Mouse (Mus musculus) forebrain, embryonic 16.5 days (tissue): Measurements from ENCODE around the gene Odf3l1. TPM values are rescaled to one million over a fixed set of nuclear protein-coding genes. Genes with fewer than 3 reads are reported as not detected.

ENCODE experiments used
- ATAC-seq: fragments of 200-750 bp; cut with Nextera tagmentation; 2 replicates; pipeline ENCODE4 v1.8.0; 2017; ENCODE audit warnings: mild to moderate bottlenecking, moderate library complexity
- H3K27ac ChIP-seq: fragments of 300-500 bp; sonication (generic); 2 replicates; pipeline ENCODE4 v1.5.1; 2014; ENCODE audit warnings: low read length, control low read depth
- H3K27me3 ChIP-seq: fragments of 300-500 bp; sonication (generic); replicated peaks from 2 replicates; pipeline ENCODE4 v1.6.1; 2014; ENCODE audit warnings: low read length; ENCODE audit not compliant: control insufficient read depth, insufficient read depth
- H3K36me3 ChIP-seq: fragments of 300-500 bp; sonication (generic); 2 replicates; pipeline ENCODE4 v1.6.1; 2014; ENCODE audit not compliant: control insufficient read depth, insufficient read depth
- H3K4me1 ChIP-seq: fragments of 300-500 bp; sonication (generic); replicated peaks from 2 replicates; pipeline ENCODE4 v1.6.1; 2014; ENCODE audit warnings: low read length; ENCODE audit not compliant: control insufficient read depth, insufficient read depth
- H3K4me2 ChIP-seq: fragments of 300-500 bp; sonication (generic); 2 replicates; pipeline ENCODE4 v1.6.1; 2014; ENCODE audit warnings: mild to moderate bottlenecking, low read length, control low read depth
- H3K4me3 ChIP-seq: fragments of 300-500 bp; sonication (generic); replicated peaks from 2 replicates; pipeline ENCODE4 v1.5.1; 2014; ENCODE audit warnings: mild to moderate bottlenecking, low read length, control low read depth
- H3K9ac ChIP-seq: fragments of 300-500 bp; sonication (generic); replicated peaks from 2 replicates; pipeline ENCODE4 v1.6.1; 2014; ENCODE audit warnings: low read depth, low read length, control low read depth
- H3K9me3 ChIP-seq: fragments of 300-500 bp; sonication (generic); 2 replicates; pipeline ENCODE4 v1.6.1; 2016; ENCODE audit warnings: low read length; ENCODE audit not compliant: control insufficient read depth
- WGBS: fragments of 180-500 bp; shearing (Covaris S2); extraction: QIAGEN DNeasy Blood & Tissue Kit; methylation state at CpG from one replicate; pipeline ENCODE4 v1.1.7; 2014; 5-methylcytosine and 5-hydroxymethylcytosine counted together
- polyA plus RNA-seq: library from polyadenylated mRNA; unstranded; fragments of >200 nt; fragmentation: Nextera tagmentation; extraction: Ambion mirVana; gene quantifications from 2 replicates; pipeline ENCODE4 v1.2.1, GENCODE M21; 2015

Odf3l1 gene
- polyA plus RNA-seq, 1 experiment from 2014 or later, result not detected

- no peak overlapping the region for H3K4me3 ChIP-seq
- no peak overlapping the region for H3K27ac ChIP-seq
- no peaks in the 10 kb centered on the region for H3K9me3 ChIP-seq
- H3K4me2 ChIP-seq, result no peak overlapping the region
- peaks cover 24% of the 10 kb centered on the region for H3K4me1 ChIP-seq
- no peaks in the 10 kb centered on the region for H3K36me3 ChIP-seq
- no peaks in the 10 kb centered on the region for H3K27me3 ChIP-seq
- WGBS, result 39% methylated on average over 3 of the region's 3 CpGs
- H3K9ac ChIP-seq, result no peak overlapping the region
- no peak for ATAC-seq
These were observed 22.2 kb downstream of the Odf3l1 start for GRCm38 (mm10) chr9:56842303-56842719.

GRCm38 (mm10) chr9:56841864-56842263 is 22.6 kb downstream of the Odf3l1 start:
- no peak for ATAC-seq

GRCm38 (mm10) chr9:56840721-56841120 is 23.8 kb downstream of the Odf3l1 start:
- Histone ChIP-seq H3K27me3 (no peaks in the 10 kb centered on the region), H3K9me3 (no peaks in the 10 kb centered on the region), H3K9ac (no peak overlapping the region), H3K4me1 (peaks cover 20% of the 10 kb centered on the region), H3K4me2 (no peak overlapping the region), H3K4me3 (no peak overlapping the region), H3K27ac (no peak overlapping the region), H3K36me3 (no peaks in the 10 kb centered on the region)
- 27% methylated on average over 5 of the region's 5 CpGs for WGBS
- ATAC-seq, result no peak

More at GRCm38 (mm10) chr9:56841864-56842263, 22.6 kb downstream of the Odf3l1 start:
- Histone ChIP-seq H3K4me1 (peaks cover 24% of the 10 kb centered on the region), H3K9ac (no peak overlapping the region), H3K9me3 (no peaks in the 10 kb centered on the region), H3K27ac (no peak overlapping the region), H3K27me3 (no peaks in the 10 kb centered on the region), H3K4me3 (no peak overlapping the region), H3K4me2 (no peak overlapping the region), H3K36me3 (no peaks in the 10 kb centered on the region)

DNA sequence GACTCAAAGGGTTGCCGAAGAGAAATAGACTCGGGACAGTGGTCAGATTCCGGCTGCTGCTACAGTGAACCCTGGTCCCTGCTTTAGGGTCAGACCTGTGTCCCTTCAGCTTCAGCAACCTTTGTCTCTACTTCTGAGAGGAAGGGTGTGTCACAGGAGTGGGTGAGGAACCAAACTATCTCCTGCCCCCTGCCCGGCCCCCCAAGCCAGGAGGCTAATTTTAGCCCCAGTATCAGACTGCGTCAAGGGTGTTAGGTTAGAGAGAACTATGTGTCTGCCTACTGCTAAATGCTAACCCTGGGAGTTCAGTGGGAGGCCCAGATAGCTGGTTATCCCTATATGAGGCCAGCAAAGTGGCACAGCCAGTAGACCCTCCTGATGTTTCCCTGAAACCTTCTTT is 29.3 kb downstream of the Odf3l1 start:
- ATAC-seq, result no peak
- peaks cover 9% of the 10 kb centered on the region for H3K4me1 ChIP-seq
- H3K4me3 ChIP-seq, result no peak overlapping the region
- no peaks in the 10 kb centered on the region for H3K9me3 ChIP-seq
- no peak overlapping the region for H3K9ac ChIP-seq
- no peaks in the 10 kb centered on the region for H3K36me3 ChIP-seq
- H3K27me3 ChIP-seq, result no peaks in the 10 kb centered on the region
- WGBS, result 82% methylated on average over 5 of the region's 5 CpGs
- H3K27ac ChIP-seq, result no peak overlapping the region
- no peak overlapping the region for H3K4me2 ChIP-seq

DNA sequence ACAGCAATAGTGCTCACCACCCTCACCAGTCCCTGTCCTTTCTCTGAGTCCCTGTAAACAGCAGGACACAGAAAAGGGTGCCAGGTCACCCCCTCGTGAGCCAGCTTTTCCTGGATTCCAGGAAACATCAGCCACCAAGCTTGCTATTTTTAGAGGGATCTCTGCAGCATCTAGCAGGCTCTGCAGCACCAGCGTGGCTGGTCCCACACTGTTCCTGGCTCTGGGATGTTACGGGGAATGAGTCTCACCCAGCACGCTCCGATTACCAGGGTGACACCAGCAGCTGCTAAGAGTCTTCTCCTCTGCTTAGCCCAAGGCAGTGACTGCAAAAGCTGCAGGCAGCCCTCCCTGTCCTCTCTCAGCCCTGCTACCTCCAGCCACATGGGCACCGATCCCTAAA is 31.6 kb downstream of the Odf3l1 start:
- ATAC-seq, result no peak
- 44% methylated on average over 6 of the region's 6 CpGs for WGBS

GRCm38 (mm10) chr9:56831904-56832303 is 32.6 kb downstream of the Odf3l1 start:
- H3K27me3 ChIP-seq, result peaks cover 1% of the 10 kb centered on the region; the same call in 1 of the 2 replicates
- no peak overlapping the region for H3K4me2 ChIP-seq
- no peak for ATAC-seq
- H3K9me3 ChIP-seq, result no peaks in the 10 kb centered on the region
- WGBS, result 90% methylated on average over 3 of the region's 3 CpGs
- H3K27ac ChIP-seq, result no peak overlapping the region
- no peak overlapping the region for H3K9ac ChIP-seq
- H3K4me3 ChIP-seq, result no peak overlapping the region
- no peaks in the 10 kb centered on the region for H3K36me3 ChIP-seq
- H3K4me1 ChIP-seq, result peaks cover 13% of the 10 kb centered on the region

More for the DNA sequence above, 31.6 kb downstream of the Odf3l1 start:
- Histone ChIP-seq H3K36me3 (no peaks in the 10 kb centered on the region), H3K27ac (no peak overlapping the region), H3K9ac (0 out of 2 replicates have a peak overlapping the region, but pooled peaks have one; percentile 11), H3K4me3 (no peak overlapping the region), H3K9me3 (no peaks in the 10 kb centered on the region), H3K4me2 (no peak overlapping the region), H3K27me3 (no peaks in the 10 kb centered on the region), H3K4me1 (peaks cover 13% of the 10 kb centered on the region)

DNA sequence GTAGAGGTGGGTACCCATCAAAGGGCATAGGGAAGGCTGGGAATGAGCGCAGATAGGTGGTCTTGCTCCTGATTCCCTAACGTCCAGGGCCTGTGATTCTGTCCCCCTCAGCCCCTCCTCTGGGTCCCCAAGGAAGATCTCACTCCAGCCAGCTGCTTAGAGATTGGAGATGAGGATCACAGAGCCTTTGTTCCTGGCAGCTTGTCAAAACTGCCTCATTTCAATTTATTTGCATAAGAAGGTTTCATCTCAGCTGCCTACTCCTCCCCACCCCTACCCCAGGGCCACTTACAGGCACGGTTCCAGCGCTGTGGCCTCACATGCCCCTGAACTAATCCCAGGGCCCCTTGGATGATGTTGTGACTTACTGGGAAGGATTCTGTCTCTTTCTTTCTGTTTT is 34.3 kb downstream of the Odf3l1 start:
- Histone ChIP-seq H3K9ac (no peak overlapping the region), H3K4me2 (no peak overlapping the region), H3K9me3 (no peaks in the 10 kb centered on the region), H3K27me3 (peaks cover 3% of the 10 kb centered on the region; the same call in 1 of the 2 replicates), H3K4me1 (peaks cover 19% of the 10 kb centered on the region), H3K27ac (no peak overlapping the region), H3K4me3 (no peak overlapping the region), H3K36me3 (no peaks in the 10 kb centered on the region)
- 16% methylated on average over 4 of the region's 4 CpGs for WGBS
- peak; percentile 77 for ATAC-seq

DNA sequence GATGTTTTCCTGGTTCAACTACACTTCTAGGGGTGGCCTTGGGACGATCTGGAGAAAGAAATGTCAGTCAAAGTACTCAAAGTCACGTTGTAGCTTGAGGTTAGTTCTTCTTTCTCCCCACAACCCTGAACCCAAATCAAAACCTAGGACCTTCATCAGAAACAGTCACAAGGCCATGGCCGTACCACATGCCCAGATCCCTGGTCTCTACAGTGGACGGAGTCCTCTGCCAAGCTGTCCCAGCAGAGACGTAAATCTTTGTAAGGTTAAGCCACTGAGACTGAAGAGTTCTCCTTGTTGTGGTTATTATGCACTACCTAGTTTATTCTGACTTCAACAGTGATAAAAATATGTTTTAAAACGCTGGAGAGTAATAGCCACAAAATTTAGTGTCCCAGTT is 35.6 kb downstream of the Odf3l1 start:
- H3K4me1 ChIP-seq, result peaks cover 20% of the 10 kb centered on the region
- no peak overlapping the region for H3K4me2 ChIP-seq
- no peaks in the 10 kb centered on the region for H3K9me3 ChIP-seq
- no peak overlapping the region for H3K9ac ChIP-seq
- peaks cover 3% of the 10 kb centered on the region; the same call in 1 of the 2 replicates for H3K27me3 ChIP-seq
- ATAC-seq, result no peak
- WGBS, result 87% methylated on average over 6 of the region's 6 CpGs
- H3K4me3 ChIP-seq, result no peak overlapping the region
- no peak overlapping the region for H3K27ac ChIP-seq
- H3K36me3 ChIP-seq, result no peaks in the 10 kb centered on the region

DNA sequence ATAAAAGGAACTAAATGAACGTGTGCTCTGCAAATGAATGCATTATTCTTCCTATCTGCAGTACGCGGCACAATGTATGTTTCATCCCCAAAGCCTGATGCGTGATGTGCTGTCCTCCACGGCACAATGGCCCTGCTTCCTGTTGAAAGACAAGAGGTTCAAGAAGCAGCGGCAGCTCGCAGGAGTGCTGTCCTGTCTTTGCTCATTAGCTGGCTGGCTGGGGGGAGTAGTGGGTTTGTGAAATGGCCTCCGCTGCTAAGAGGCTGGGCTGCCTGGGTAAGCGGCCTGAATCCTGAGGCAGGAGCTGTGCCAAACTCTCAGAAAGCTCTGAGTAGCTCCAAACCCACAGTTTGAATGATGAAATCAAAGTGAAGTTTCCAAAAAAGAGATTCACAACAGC is 36.3 kb downstream of the Odf3l1 start:
- Histone ChIP-seq H3K4me3 (no peak overlapping the region), H3K27ac (no peak overlapping the region), H3K9ac (no peak overlapping the region), H3K36me3 (no peaks in the 10 kb centered on the region), H3K27me3 (peaks cover 3% of the 10 kb centered on the region; the same call in 1 of the 2 replicates), H3K4me2 (no peak overlapping the region), H3K4me1 (peaks cover 20% of the 10 kb centered on the region), H3K9me3 (no peaks in the 10 kb centered on the region)
- ATAC-seq, result no peak
- 19% methylated on average over 9 of the region's 9 CpGs for WGBS
